Mouse (Mus musculus) midbrain, embryonic 16.5 days (tissue): ENCODE measurements around the gene Amz1. TPM values are rescaled to one million over a fixed set of nuclear protein-coding genes. Genes with fewer than 3 reads are reported as not detected.
A peak's percentile ranks its signal among the peaks of the same experiment; 100 is the strongest.

Source experiments
- ATAC-seq: fragments of 200-750 bp; cut with Nextera tagmentation; 2 replicates; pipeline ENCODE4 v1.8.0; 2017; ENCODE audit warnings: moderate TSS enrichment
- H3K27ac ChIP-seq: fragments of 300-500 bp; sonication (generic); 2 replicates; pipeline ENCODE4 v1.5.1; 2014; ENCODE audit warnings: mild to moderate bottlenecking, low read length, mixed read lengths
- H3K27me3 ChIP-seq: fragments of 300-500 bp; sonication (generic); 2 replicates; pipeline ENCODE4 v1.6.1; 2014; ENCODE audit warnings: low read depth, low read length, mixed read lengths; ENCODE audit not compliant: control insufficient read depth, insufficient read depth
- H3K36me3 ChIP-seq: fragments of 300-500 bp; sonication (generic); 2 replicates; pipeline ENCODE4 v1.6.1; 2014; ENCODE audit warnings: mild to moderate bottlenecking, low read length, moderate library complexity, mixed read lengths; ENCODE audit not compliant: control insufficient read depth, insufficient read depth
- H3K4me1 ChIP-seq: fragments of 300-500 bp; sonication (generic); 2 replicates; pipeline ENCODE4 v1.6.1; 2014; ENCODE audit warnings: mild to moderate bottlenecking, low read length, mixed read lengths; ENCODE audit not compliant: control insufficient read depth, insufficient read depth
- H3K4me2 ChIP-seq: fragments of 300-500 bp; sonication (generic); 2 replicates; pipeline ENCODE4 v1.6.1; 2014; ENCODE audit warnings: mild to moderate bottlenecking, low read length, mixed read lengths
- H3K4me3 ChIP-seq: fragments of 300-500 bp; sonication (generic); 2 replicates; pipeline ENCODE4 v1.5.1; 2014; ENCODE audit warnings: low read depth, mild to moderate bottlenecking, low read length, moderate library complexity, mixed read lengths
- H3K9ac ChIP-seq: fragments of 300-500 bp; sonication (generic); 2 replicates; pipeline ENCODE4 v1.6.1; 2014; ENCODE audit warnings: low read depth, low read length, mixed read lengths
- H3K9me3 ChIP-seq: fragments of 300-500 bp; sonication (generic); replicated peaks from 2 replicates; pipeline ENCODE4 v1.6.1; 2014; ENCODE audit warnings: mild to moderate bottlenecking, low read length, mixed read lengths; ENCODE audit not compliant: control insufficient read depth, poor library complexity, severe bottlenecking
- WGBS: fragments of 180-500 bp; shearing (Covaris S2); extraction: QIAGEN DNeasy Blood & Tissue Kit; methylation state at CpG from one replicate; pipeline ENCODE4 v1.1.7; 2014; 5-methylcytosine and 5-hydroxymethylcytosine counted together
- polyA plus RNA-seq: library from polyadenylated mRNA; unstranded; fragments of >200 nt; fragmentation: Nextera tagmentation; extraction: Ambion mirVana; gene quantifications from 2 replicates; pipeline ENCODE4 v1.2.1, GENCODE M21; 2015

Amz1 gene
- polyA plus RNA-seq, 1 experiment from 2014 or later = 11.6 TPM

GRCm38 (mm10) chr5:140785240-140785872 lies 61.4 kb downstream of the Amz1 start:
- H3K4me3 ChIP-seq = no peak overlapping the region
- no peak overlapping the region for H3K9ac ChIP-seq
- H3K27ac ChIP-seq = peak overlapping the region; percentile 24; the same call in 1 of the 2 replicates
- H3K4me1 ChIP-seq = peaks cover 5% of the 10 kb centered on the region; the same call in 1 of the 2 replicates
- no peaks in the 10 kb centered on the region for H3K9me3 ChIP-seq
- WGBS = 83% methylated on average over 13 of the region's 13 CpGs
- ATAC-seq = no peak
- H3K4me2 ChIP-seq = no peak overlapping the region
- H3K36me3 ChIP-seq = peaks cover 18% of the 10 kb centered on the region
- no peaks in the 10 kb centered on the region for H3K27me3 ChIP-seq

GRCm38 (mm10) chr5:140789561-140789960 lies 65.6 kb downstream of the Amz1 start:
- ATAC-seq = no peak
- Histone ChIP-seq H3K27me3 (no peaks in the 10 kb centered on the region), H3K4me2 (no peak overlapping the region), H3K9ac (no peak overlapping the region), H3K27ac (no peak overlapping the region), H3K4me1 (peaks cover 25% of the 10 kb centered on the region), H3K4me3 (no peak overlapping the region), H3K36me3 (no peaks in the 10 kb centered on the region; the same call in none of the 2 replicates), H3K9me3 (no peaks in the 10 kb centered on the region)

GRCm38 (mm10) chr5:140790392-140790791 lies 66.5 kb downstream of the Amz1 start:
- H3K4me2 ChIP-seq = no peak overlapping the region
- peaks cover 31% of the 10 kb centered on the region for H3K4me1 ChIP-seq
- ATAC-seq = no peak
- no peak overlapping the region for H3K9ac ChIP-seq
- no peaks in the 10 kb centered on the region for H3K36me3 ChIP-seq
- no peak overlapping the region for H3K4me3 ChIP-seq
- peak overlapping the region; percentile 83 for H3K27ac ChIP-seq
- H3K9me3 ChIP-seq = no peaks in the 10 kb centered on the region
- H3K27me3 ChIP-seq = no peaks in the 10 kb centered on the region
- 52% methylated on average over 2 of the region's 2 CpGs for WGBS

- Histone ChIP-seq H3K27me3 (no peaks in the 10 kb centered on the region), H3K9me3 (no peaks in the 10 kb centered on the region), H3K4me1 (peaks cover 31% of the 10 kb centered on the region), H3K9ac (peak overlapping the region; percentile 21; the same call in 1 of the 2 replicates), H3K4me3 (no peak overlapping the region), H3K4me2 (peak overlapping the region; percentile 15; the same call in 1 of the 2 replicates), H3K27ac (peak overlapping the region; percentile 83), H3K36me3 (no peaks in the 10 kb centered on the region)
- WGBS = 17% methylated on average over 9 of the region's 9 CpGs
- peak; percentile 70 for ATAC-seq
Observed at GRCm38 (mm10) chr5:140790937-140791877, 67.3 kb downstream of the Amz1 start.

GRCm38 (mm10) chr5:140792233-140792632 lies 68.3 kb downstream of the Amz1 start:
- peak overlapping the region; percentile 83 for H3K27ac ChIP-seq
- H3K9ac ChIP-seq = no peak overlapping the region
- H3K4me3 ChIP-seq = no peak overlapping the region
- ATAC-seq = no peak
- 53% methylated on average over 5 of the region's 5 CpGs for whole genome bisulfite sequencing
- H3K27me3 ChIP-seq = no peaks in the 10 kb centered on the region
- H3K4me1 ChIP-seq = peaks cover 31% of the 10 kb centered on the region
- H3K4me2 ChIP-seq = no peak overlapping the region
- no peaks in the 10 kb centered on the region for H3K36me3 ChIP-seq
- no peaks in the 10 kb centered on the region for H3K9me3 ChIP-seq

GRCm38 (mm10) chr5:140794753-140795152 lies 70.8 kb downstream of the Amz1 start:
- no peak for ATAC-seq
- Histone ChIP-seq H3K27ac (no peak overlapping the region), H3K4me1 (peaks cover 41% of the 10 kb centered on the region), H3K9ac (no peak overlapping the region), H3K4me2 (no peak overlapping the region), H3K9me3 (no peaks in the 10 kb centered on the region), H3K27me3 (no peaks in the 10 kb centered on the region), H3K36me3 (no peaks in the 10 kb centered on the region), H3K4me3 (no peak overlapping the region)
- WGBS = 56% methylated on average over 3 of the region's 3 CpGs

- H3K27ac ChIP-seq = no peak overlapping the region
- ATAC-seq = no peak
- H3K9me3 ChIP-seq = no peaks in the 10 kb centered on the region
- H3K4me2 ChIP-seq = no peak overlapping the region
- H3K4me1 ChIP-seq = peaks cover 37% of the 10 kb centered on the region
- no peaks in the 10 kb centered on the region for H3K36me3 ChIP-seq
- no peak overlapping the region for H3K4me3 ChIP-seq
- no peaks in the 10 kb centered on the region for H3K27me3 ChIP-seq
- 75% methylated on average over 2 of the region's 2 CpGs for WGBS
- H3K9ac ChIP-seq = no peak overlapping the region
Observed at GRCm38 (mm10) chr5:140795176-140795575, 71.2 kb downstream of the Amz1 start.

GRCm38 (mm10) chr5:140796051-140796450 lies 72.1 kb downstream of the Amz1 start:
- Histone ChIP-seq H3K4me2 (no peak overlapping the region), H3K27me3 (no peaks in the 10 kb centered on the region), H3K27ac (no peak overlapping the region), H3K36me3 (no peaks in the 10 kb centered on the region), H3K4me1 (peaks cover 29% of the 10 kb centered on the region), H3K4me3 (no peak overlapping the region), H3K9ac (no peak overlapping the region), H3K9me3 (no peaks in the 10 kb centered on the region)
- no peak for ATAC-seq
- 75% methylated on average over 3 of the region's 3 CpGs for WGBS

- no peak overlapping the region for H3K9ac ChIP-seq
- H3K4me3 ChIP-seq = no peak overlapping the region
- WGBS = 66% methylated on average over 7 of the region's 7 CpGs
- no peaks in the 10 kb centered on the region for H3K27me3 ChIP-seq
- H3K9me3 ChIP-seq = no peaks in the 10 kb centered on the region
- ATAC-seq = 0 out of 2 replicates have a peak, but pooled peaks have one; percentile 28
- peak overlapping the region; percentile 48; the same call in 1 of the 2 replicates for H3K27ac ChIP-seq
- H3K4me1 ChIP-seq = peaks cover 16% of the 10 kb centered on the region
- no peak overlapping the region for H3K4me2 ChIP-seq
- no peaks in the 10 kb centered on the region for H3K36me3 ChIP-seq
Observed at GRCm38 (mm10) chr5:140798158-140798557, 74.2 kb downstream of the Amz1 start.
